Mouse (Mus musculus): ENCODE data around the gene Mrps27.

Mrps27 gene

DNA sequence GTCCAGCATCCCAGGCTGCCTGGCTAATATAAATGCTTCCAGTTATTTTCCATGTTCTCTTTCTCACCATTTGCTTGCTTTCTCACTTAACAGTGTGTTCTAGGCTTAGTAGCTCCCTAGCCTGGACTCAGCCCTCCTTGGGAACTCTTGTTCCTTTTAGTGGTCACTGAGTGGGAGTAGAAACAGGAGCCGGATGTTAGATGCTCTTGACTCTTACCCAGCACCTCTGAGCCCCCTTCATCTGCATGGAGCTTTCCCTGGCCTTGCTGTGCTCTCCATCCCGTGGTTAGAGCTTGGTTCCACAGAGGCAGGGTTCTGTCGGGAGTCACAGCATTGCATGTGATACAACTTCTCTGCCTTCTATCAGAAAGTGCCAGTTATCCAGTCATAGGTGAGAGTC, 7.0 kb downstream of the Mrps27 start:
- no peak for DNase-seq (ENCODE audit: low spot score)

GRCm38 (mm10) chr13:99352758-99353489, 8.3 kb downstream of the Mrps27 start:
- peak; percentile 83 for DNase-seq (ENCODE audit: low spot score)

- DNase-seq (ENCODE audit: low spot score), result no peak
Observed at GRCm38 (mm10) chr13:99353490-99353851, 8.9 kb downstream of the Mrps27 start.

DNA sequence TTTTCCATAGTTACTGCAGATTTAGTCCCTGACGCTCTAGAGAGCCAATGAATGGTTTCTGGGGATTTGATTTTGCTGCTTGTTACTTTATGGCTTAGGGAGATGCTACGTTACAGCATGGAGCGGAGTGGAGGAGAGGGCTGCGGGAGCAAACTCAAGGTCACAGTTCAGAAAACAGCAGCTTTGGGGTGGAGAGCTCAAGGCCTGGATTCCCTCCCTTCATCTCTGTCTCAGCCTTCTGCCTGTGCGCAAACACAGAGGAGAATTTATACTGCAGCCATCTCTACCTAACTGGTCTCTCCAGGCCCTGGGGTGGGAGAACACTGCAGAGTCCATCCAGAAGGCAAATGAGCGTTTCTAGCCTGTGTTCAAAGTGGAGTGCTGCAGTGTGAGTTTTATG, 10.5 kb downstream of the Mrps27 start:
- DNase-seq (ENCODE audit: low spot score), result no peak

DNA sequence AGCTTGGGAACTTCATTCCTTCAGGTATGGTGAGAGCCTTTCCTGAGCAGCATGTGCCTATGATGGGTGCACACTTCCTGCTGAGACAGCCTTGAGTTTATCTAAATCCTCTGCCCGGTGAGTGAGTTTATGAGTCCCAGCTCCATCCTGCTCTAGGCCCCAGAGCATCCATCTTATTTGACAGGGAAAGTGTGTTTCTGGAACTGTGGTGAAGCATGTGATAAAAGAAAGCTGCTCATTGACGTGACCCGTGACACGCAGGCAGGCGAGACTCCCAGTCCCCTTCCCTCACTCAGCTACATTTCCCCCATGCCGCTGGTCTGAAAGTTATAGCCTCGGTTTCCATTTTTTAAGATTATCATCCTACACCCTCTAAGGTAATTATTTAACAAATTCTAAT, 11.3 kb downstream of the Mrps27 start:
- DNase-seq (ENCODE audit: low spot score), result no peak

DNA sequence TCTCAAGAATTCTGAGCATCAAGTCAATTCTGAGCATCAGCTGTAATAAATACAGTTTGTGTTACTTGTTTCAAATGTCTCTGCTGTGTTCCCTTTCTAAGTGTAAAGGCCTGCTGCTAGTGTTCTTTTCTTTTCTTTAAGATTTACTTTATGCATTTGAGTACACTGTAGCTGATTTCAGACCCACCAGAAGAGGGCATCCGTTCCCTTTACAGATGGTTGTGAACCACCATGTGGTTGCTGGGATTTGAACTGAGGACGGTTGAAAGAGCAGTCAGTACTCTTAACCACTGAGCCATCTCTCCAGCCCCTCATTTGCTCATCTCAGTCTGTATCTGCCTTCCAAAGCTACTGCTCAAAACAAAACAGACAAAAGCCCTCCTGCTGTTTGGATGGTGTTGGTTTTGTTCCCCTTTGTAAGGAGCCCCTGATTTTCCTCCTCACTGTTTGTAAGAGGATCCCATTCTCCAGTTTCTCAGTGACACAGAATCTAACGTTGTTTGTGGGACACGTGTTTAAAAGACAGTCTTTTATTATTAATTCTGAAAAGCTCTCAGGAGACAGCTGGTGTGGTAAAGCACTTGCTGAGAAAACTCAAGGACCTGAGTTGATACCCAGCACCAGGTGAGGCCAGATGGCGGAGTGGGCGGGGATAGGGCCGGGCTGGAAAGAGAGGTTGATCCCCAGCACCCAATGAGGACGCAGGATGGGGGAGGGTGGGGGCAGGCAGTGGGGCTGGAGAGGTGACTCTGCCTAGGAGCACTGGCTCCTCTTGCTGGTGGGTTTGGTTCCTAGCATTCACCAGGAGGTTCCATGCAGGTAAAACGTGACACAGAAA, 12.1 kb downstream of the Mrps27 start:
- no peak for DNase-seq (ENCODE audit: low spot score)

DNA sequence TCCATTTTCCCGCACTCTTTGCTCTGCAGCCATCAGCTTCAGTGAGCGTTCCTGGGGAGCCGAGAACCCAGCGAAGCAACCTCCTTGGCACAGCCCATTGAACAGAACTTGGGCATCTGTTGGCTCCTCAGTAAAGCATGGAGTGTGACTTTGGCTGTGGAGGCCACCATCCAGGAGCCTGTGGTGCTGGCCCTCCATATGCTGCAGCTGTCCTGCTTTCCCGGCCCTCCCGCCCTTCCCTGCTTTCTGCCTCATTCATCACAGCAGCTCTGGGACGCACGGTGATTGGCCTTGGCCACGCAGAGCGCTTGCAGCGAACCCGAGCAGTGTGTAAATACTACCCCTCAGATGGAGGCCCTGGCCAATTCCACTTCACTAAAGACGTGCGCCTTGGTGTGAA, 14.3 kb downstream of the Mrps27 start:
- DNase-seq (ENCODE audit: low spot score), result no peak

GRCm38 (mm10) chr13:99363866-99364265, 19.3 kb downstream of the Mrps27 start:
- DNase-seq (ENCODE audit: low spot score), result no peak

GRCm38 (mm10) chr13:99366422-99367175, 22.0 kb downstream of the Mrps27 start:
- no peak for DNase-seq (ENCODE audit: low spot score)

DNA sequence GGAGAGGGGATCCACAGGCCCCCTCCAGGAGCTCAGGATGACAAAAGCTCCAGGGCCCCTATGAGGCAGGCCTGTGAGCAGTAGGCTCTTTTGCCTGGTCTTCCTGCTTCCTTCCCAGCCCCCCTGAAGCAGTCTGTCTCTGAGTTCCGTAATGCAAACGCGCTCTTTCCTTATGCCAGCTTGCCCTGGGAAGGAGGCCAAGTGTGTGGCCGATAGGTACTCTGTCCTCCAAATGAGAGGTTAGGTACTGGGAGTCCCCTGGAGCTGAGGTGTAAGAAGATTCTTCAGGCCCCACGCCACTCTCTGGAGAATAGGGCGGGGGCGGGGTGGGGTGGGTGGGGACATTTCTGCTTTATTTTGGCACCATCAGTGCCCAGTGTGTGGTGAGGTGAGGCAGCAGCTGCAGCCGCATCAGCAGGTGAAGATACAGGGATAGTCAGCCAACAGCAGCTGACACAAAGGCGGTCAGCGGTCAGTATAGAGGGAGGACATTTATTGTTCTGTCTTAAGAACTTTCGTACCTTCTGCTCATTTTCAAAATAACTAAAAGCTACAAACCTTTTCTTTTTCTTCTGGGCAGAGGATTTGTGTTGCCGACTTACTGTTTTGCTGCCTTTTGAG, 23.1 kb downstream of the Mrps27 start:
- no peak for DNase-seq (ENCODE audit: low spot score)

DNA sequence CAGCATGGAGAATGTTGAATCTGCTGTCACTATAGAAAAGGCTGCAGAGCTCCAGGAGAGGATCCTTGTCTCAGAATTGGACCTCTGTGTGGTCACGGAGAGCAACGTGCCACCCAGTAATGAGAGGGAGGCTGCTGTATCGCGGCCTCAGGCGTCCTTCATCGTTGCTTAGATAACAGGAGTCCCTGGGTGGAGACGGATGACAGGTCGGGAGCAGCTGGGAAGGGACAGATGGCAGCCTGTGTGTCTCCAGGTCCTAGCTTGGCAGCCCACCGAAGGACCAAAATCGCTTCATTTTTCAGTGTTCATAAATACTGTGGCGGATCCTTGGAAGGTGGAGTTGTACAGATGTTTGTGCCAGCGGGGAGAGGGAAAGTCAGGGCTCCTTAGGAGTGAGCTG, 24.5 kb downstream of the Mrps27 start:
- DNase-seq (ENCODE audit: low spot score), result no peak

DNA sequence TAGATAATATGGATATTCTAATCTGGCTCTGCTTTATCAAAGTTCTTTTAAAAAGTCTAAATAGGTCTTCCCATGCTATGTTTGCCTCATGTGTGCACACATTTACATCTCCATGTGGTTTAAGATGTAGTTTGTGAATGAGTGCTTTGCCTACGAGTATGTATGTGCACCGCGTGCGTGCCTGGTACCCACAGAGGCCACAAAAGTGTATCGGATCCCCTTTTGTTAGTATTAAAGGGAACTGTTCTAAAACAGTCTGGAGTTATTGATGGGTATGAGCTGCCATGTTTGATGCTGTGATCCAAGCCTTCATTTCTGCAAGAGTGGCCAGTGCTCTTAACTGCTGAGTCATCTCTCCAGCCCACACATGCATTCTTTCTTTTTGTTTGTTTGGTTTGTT, 26.7 kb downstream of the Mrps27 start:
- no peak for DNase-seq (ENCODE audit: low spot score)

- no peak for DNase-seq (ENCODE audit: low spot score)
Observed at GRCm38 (mm10) chr13:99373684-99374083, 29.1 kb downstream of the Mrps27 start.

- no peak for DNase-seq (ENCODE audit: low spot score)
Observed at GRCm38 (mm10) chr13:99374191-99374590, 29.6 kb downstream of the Mrps27 start.

DNA sequence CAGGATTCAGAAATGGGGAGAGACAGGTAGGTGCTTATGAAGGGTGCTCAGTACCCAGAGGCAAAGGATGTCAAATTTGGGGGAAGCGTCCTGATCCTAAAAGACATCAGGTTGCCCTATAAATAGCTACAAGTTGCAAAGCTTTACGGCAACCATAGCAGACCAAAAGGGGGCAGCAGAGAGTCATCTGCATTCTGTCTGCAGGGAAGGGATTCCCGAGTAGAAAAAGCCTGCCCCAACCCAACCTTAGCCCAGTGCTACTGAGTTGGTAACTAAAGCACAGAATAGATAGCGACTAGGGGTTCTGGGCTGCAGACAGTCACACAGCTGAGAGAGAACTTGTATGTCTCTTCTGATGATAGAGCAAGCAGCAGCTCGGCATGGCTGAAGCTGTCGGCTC, 31.0 kb downstream of the Mrps27 start:
- DNase-seq (ENCODE audit: low spot score), result peak; percentile 77

- no peak for DNase-seq (ENCODE audit: low spot score)
Observed at GRCm38 (mm10) chr13:99377055-99377454, 32.5 kb downstream of the Mrps27 start.

GRCm38 (mm10) chr13:99378223-99378622, 33.6 kb downstream of the Mrps27 start:
- DNase-seq (ENCODE audit: low spot score), result no peak

DNA sequence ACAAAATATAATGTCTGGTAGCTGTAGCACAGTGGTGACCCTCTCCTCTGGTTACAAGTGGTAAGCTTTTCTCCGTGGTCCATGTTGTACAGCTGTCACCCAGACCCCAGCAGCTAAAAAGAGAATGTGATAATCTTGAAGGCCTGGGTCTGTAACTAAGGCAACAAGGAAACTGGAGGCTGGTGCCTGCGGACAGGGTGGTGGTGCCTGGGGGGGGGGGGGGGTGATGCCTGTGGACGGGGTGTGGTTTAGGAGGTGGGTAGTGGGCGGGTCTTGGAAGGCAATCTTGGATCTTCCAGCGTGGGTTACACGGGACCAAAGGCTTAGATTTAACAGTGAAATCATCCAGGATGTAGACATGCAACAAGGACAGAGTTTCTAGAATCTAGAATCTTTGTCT, 37.8 kb downstream of the Mrps27 start:
- no peak for DNase-seq (ENCODE audit: low spot score)

GRCm38 (mm10) chr13:99384555-99385203, 40.1 kb downstream of the Mrps27 start:
- DNase-seq (ENCODE audit: low spot score), result no peak

DNA sequence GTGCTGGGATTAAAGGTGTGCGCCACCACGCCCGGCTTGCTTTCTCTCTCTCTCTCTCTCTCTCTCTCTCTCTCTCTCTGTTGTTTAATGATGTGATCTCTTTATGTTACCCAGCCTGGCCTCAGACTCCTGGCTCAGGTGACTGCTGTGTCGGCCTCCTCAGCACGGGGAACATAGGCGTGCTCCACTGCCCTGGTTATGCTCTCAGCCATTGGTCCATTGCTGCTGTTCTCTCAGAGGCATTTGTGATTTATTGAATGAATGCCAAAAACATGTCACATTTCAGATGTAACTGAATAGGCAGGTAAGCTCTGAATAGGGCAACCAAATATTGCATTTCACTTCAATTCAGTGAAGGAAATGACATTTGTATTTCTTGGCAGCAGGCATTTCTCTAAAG, 41.3 kb downstream of the Mrps27 start:
- no peak for DNase-seq (ENCODE audit: low spot score)

GRCm38 (mm10) chr13:99386341-99386740, 41.8 kb downstream of the Mrps27 start:
- no peak for DNase-seq (ENCODE audit: low spot score)

All from urinary bladder, postnatal 25 days (tissue).